In the genomic region with DNA sequence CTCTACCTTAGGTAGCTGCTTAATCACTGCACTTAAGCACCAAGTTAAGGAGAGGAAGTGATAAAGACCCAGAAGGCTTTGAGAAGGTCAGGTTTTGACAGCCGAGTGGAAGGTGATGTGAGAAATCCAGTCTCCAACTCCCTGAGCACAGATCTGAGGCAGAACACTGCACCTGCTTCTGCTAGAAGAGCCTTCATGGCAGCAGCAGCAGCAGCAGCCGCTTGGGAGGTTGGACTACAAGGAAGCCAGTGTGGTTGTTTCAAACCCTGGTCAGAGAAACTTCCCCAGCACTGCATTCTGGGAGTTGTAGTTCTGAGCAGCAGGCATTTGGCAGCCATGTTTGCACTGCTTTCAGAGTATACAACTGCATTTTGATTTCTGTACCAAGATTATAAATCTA, we compare ENCODE assay signal across 8 mouse cellular contexts.
A peak's percentile ranks its signal among the peaks of the same experiment; 100 is the strongest.
DNase-seq lines count a peak whose midpoint lies in the region; ATAC-seq lines count a peak whose summit lies in the region.

No protein-coding gene starts in this region.

- no peak overlapping the region for H3K9ac ChIP-seq in forebrain, embryonic 13.5 days
- no peak overlapping the region for H3K9ac ChIP-seq in hindbrain, embryonic 11.5 days (ENCODE audit: low read depth, low read length)

- 27% methylated on average over 2 of the region's 2 CpGs for WGBS in forebrain, embryonic 13.5 days
- WGBS in hindbrain, embryonic 11.5 days = 32% methylated on average over 2 of the region's 2 CpGs

- H3K9me3 ChIP-seq in forebrain, embryonic 13.5 days (replicated peaks) = no peaks in the 10 kb centered on the region
- H3K9me3 ChIP-seq in hindbrain, embryonic 11.5 days (ENCODE audit: control insufficient read depth, low read length) = no peaks in the 10 kb centered on the region

- H3K4me2 ChIP-seq in forebrain, embryonic 13.5 days = peak overlapping the region; percentile 49
- H3K4me2 ChIP-seq in hindbrain, embryonic 11.5 days (replicated peaks; ENCODE audit: low read depth, low read length) = peak overlapping the region; percentile 20; the same call in 1 of the 2 replicates

- peaks cover 8% of the 10 kb centered on the region for H3K4me1 ChIP-seq in forebrain, embryonic 13.5 days
- H3K4me1 ChIP-seq in hindbrain, embryonic 11.5 days (replicated peaks; ENCODE audit: control insufficient read depth, insufficient read depth, low read length) = peaks cover 10% of the 10 kb centered on the region

- peak overlapping the region; percentile 55 for H3K27ac ChIP-seq in forebrain, embryonic 13.5 days
- H3K27ac ChIP-seq in hindbrain, embryonic 11.5 days (ENCODE audit: low read depth, low read length) = peak overlapping the region; percentile 42; the same call in 1 of the 2 replicates

- ATAC-seq in forebrain, embryonic 13.5 days = peak; percentile 76
- ATAC-seq in hindbrain, embryonic 11.5 days (ENCODE audit: low FRiP score) = peak; percentile 66

- DNase-seq in B cell, adult 2 months = peak; percentile 72 to 75
- peak; percentile 91 for DNase-seq in ZHBTc4 (ENCODE audit: low read depth, low spot score)
- peak; percentile 80 for DNase-seq in hindbrain, embryonic 11.5 days (ENCODE audit: low spot score)
- DNase-seq in left cerebral cortex, adult 11 months (ENCODE audit: low spot score) = peak; percentile 76
- DNase-seq in lung, postnatal 14 days = peak; percentile 62
- peak; percentile 84 for DNase-seq in right cerebral cortex, adult 18-20 months
- no peak for DNase-seq in adrenal gland, adult 2 months

- H3K4me3 ChIP-seq in forebrain, embryonic 13.5 days = peak overlapping the region; percentile 26
- H3K4me3 ChIP-seq in hindbrain, embryonic 11.5 days (ENCODE audit: low read depth, low read length) = no peak overlapping the region

- H3K27me3 ChIP-seq in forebrain, embryonic 13.5 days = no peaks in the 10 kb centered on the region
- no peaks in the 10 kb centered on the region for H3K27me3 ChIP-seq in hindbrain, embryonic 11.5 days (ENCODE audit: control insufficient read depth, insufficient read depth, low read length)

- no peaks in the 10 kb centered on the region for H3K36me3 ChIP-seq in forebrain, embryonic 13.5 days (ENCODE audit: poor library complexity, severe bottlenecking)
- H3K36me3 ChIP-seq in hindbrain, embryonic 11.5 days (ENCODE audit: control insufficient read depth, insufficient read depth, low read length) = no peaks in the 10 kb centered on the region
